Mouse (Mus musculus): Measurements from ENCODE around the gene Chd8. TPM values are rescaled to one million over a fixed set of nuclear protein-coding genes. Genes with fewer than 3 reads are reported as not detected.

The Chd8 gene
- polyA plus RNA-seq, 1 experiment from 2014 or later = 56.5 TPM

GRCm38 (mm10) chr14:52149888-52150287, 107.7 kb downstream of the Chd8 start:
- Histone ChIP-seq H3K4me3 (no peak overlapping the region), H3K9ac (no peak overlapping the region), H3K9me3 (no peaks in the 10 kb centered on the region), H3K4me1 (no peaks in the 10 kb centered on the region), H3K4me2 (replicated peaks) (no peak overlapping the region), H3K27ac (no peak overlapping the region), H3K36me3 (no peaks in the 10 kb centered on the region), H3K27me3 (no peaks in the 10 kb centered on the region)
- WGBS = 57% methylated on average over 4 of the region's 4 CpGs
- no peak for ATAC-seq (ENCODE audit: insufficient number of reproducible peaks, insufficient read depth, low FRiP score, low TSS enrichment)

Other genes with a start within 250 kb of the Chd8 start
- 0.51 and 0.63 TPM in 2 replicates for gene Tmem253, start 242.1 kb downstream of the Chd8 start, polyA plus RNA-seq (2016; fragmentation: Nextera tagmentation; extraction: Ambion mirVana)
- 56.7 and 60.6 TPM in 2 replicates for gene Zfp219, start 237.0 kb downstream of the Chd8 start, polyA plus RNA-seq (2016; fragmentation: Nextera tagmentation; extraction: Ambion mirVana)
- not detected in 2 replicates for gene Olfr221, start 215.3 kb downstream of the Chd8 start, polyA plus RNA-seq (2016; fragmentation: Nextera tagmentation; extraction: Ambion mirVana)
- gene Hnrnpc, start 153.8 kb downstream of the Chd8 start, polyA plus RNA-seq (2016; fragmentation: Nextera tagmentation; extraction: Ambion mirVana) = 778 and 818 TPM in 2 replicates
- gene Rpgrip1, start 147.1 kb downstream of the Chd8 start, polyA plus RNA-seq (2016; fragmentation: Nextera tagmentation; extraction: Ambion mirVana) = 72.3 and 75.9 TPM in 2 replicates
- 74.9 and 77.4 TPM in 2 replicates for gene Supt16, start 60.4 kb downstream of the Chd8 start, polyA plus RNA-seq (2016; fragmentation: Nextera tagmentation; extraction: Ambion mirVana)
- gene Tox4, start 21.4 kb upstream of the Chd8 start, polyA plus RNA-seq (2016; fragmentation: Nextera tagmentation; extraction: Ambion mirVana) = 47.4 and 50.2 TPM in 2 replicates
- gene Rab2b, start 21.8 kb upstream of the Chd8 start, polyA plus RNA-seq (2016; fragmentation: Nextera tagmentation; extraction: Ambion mirVana) = 26.4 and 27.4 TPM in 2 replicates
- gene Mettl3, start 47.3 kb upstream of the Chd8 start, polyA plus RNA-seq (2016; fragmentation: Nextera tagmentation; extraction: Ambion mirVana) = 51.9 and 59.9 TPM in 2 replicates
- 41.4 and 42.1 TPM in 2 replicates for gene Sall2, start 71.0 kb upstream of the Chd8 start, polyA plus RNA-seq (2016; fragmentation: Nextera tagmentation; extraction: Ambion mirVana)
- gene Olfr1513, start 98.6 kb upstream of the Chd8 start, polyA plus RNA-seq (2016; fragmentation: Nextera tagmentation; extraction: Ambion mirVana) = not detected in 2 replicates
- gene Olfr1512, start 121.4 kb upstream of the Chd8 start, polyA plus RNA-seq (2016; fragmentation: Nextera tagmentation; extraction: Ambion mirVana) = not detected in 2 replicates
- 0.10 TPM in 1 of 2 replicates, not detected in the other for gene Olfr1511, start 139.6 kb upstream of the Chd8 start, polyA plus RNA-seq (2016; fragmentation: Nextera tagmentation; extraction: Ambion mirVana)
- not detected in 2 replicates for gene Olfr1510, start 156.6 kb upstream of the Chd8 start, polyA plus RNA-seq (2016; fragmentation: Nextera tagmentation; extraction: Ambion mirVana)
- gene Olfr1509, start 185.2 kb upstream of the Chd8 start, polyA plus RNA-seq (2016; fragmentation: Nextera tagmentation; extraction: Ambion mirVana) = not detected in 2 replicates
- gene Olfr1508, start 209.7 kb upstream of the Chd8 start, polyA plus RNA-seq (2016; fragmentation: Nextera tagmentation; extraction: Ambion mirVana) = not detected in 2 replicates
- not detected in 2 replicates for gene Olfr1507, start 238.0 kb upstream of the Chd8 start, polyA plus RNA-seq (2016; fragmentation: Nextera tagmentation; extraction: Ambion mirVana)

Measured in embryonic facial prominence, embryonic 12.5 days (tissue).